Mouse (Mus musculus) neural tube, embryonic 13.5 days (tissue): ENCODE results near the gene Runx2. TPM values are rescaled to one million over a fixed set of nuclear protein-coding genes. Genes with fewer than 3 reads are reported as not detected.

Source experiments
- ATAC-seq: fragments of 200-750 bp; cut with Nextera tagmentation; 2 replicates; pipeline ENCODE4 v1.8.0; 2017; ENCODE audit warnings: low read depth, mild to moderate bottlenecking, moderate TSS enrichment, moderate library complexity
- H3K27ac ChIP-seq: fragments of 300-500 bp; sonication (generic); replicated peaks from 2 replicates; pipeline ENCODE4 v1.5.1; 2015; ENCODE audit warnings: moderate library complexity, mild to moderate bottlenecking, inconsistent platforms
- H3K27me3 ChIP-seq: fragments of 300-500 bp; sonication (generic); 2 replicates; pipeline ENCODE4 v1.6.1; 2015; ENCODE audit warnings: mild to moderate bottlenecking, inconsistent platforms
- H3K36me3 ChIP-seq: fragments of 300-500 bp; sonication (generic); 2 replicates; pipeline ENCODE4 v1.6.1; 2015; ENCODE audit warnings: mild to moderate bottlenecking, inconsistent platforms
- H3K4me1 ChIP-seq: fragments of 300-500 bp; sonication (generic); replicated peaks from 2 replicates; pipeline ENCODE4 v1.6.1; 2015; ENCODE audit warnings: inconsistent platforms
- H3K4me2 ChIP-seq: fragments of 300-500 bp; sonication (generic); 2 replicates; pipeline ENCODE4 v1.6.1; 2015; ENCODE audit warnings: inconsistent platforms, mild to moderate bottlenecking, moderate library complexity
- H3K4me3 ChIP-seq: fragments of 300-500 bp; sonication (generic); 2 replicates; pipeline ENCODE4 v1.5.1; 2015; ENCODE audit warnings: mild to moderate bottlenecking, inconsistent platforms
- H3K9ac ChIP-seq: fragments of 300-500 bp; sonication (generic); 2 replicates; pipeline ENCODE4 v1.6.1; 2015; ENCODE audit warnings: moderate library complexity, mild to moderate bottlenecking, inconsistent platforms
- H3K9me3 ChIP-seq: fragments of 300-500 bp; sonication (generic); 2 replicates; pipeline ENCODE4 v1.6.1; 2016; ENCODE audit warnings: inconsistent platforms
- WGBS: fragments of 180-500 bp; shearing (Covaris S2); methylation state at CpG from one replicate; pipeline ENCODE4 v1.1.7; 2015; 5-methylcytosine and 5-hydroxymethylcytosine counted together
- polyA plus RNA-seq: library from polyadenylated mRNA; unstranded; fragments of >200 nt; fragmentation: Nextera tagmentation; extraction: Ambion mirVana; gene quantifications from 2 replicates; pipeline ENCODE4 v1.2.1, GENCODE M21; 2015

The Runx2 gene
- polyA plus RNA-seq, 1 experiment from 2014 or later: 0.59 TPM

DNA sequence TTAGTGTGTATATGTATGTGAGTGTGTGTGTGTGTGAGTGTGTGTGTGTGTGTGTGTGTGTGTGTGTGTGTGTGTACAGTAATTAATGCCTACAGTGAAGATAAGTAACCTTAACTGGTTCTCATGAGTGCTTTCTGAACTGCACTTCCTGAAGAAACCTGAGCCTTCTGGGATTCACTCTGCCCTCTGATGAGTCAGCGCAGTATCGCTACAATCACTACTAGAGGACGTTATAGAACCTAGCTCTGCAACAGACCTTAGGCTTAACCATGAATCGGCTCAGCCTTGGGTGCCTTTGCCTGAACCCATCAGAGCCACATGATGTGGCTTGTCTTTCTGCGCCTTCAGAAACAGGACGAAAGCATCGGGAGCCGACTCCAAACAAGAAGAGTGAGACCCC lies 169.5 kb downstream of the Runx2 start:
- Histone ChIP-seq H3K27ac (no peak overlapping the region), H3K9me3 (no peaks in the 10 kb centered on the region), H3K4me2 (no peak overlapping the region), H3K36me3 (no peaks in the 10 kb centered on the region), H3K27me3 (no peaks in the 10 kb centered on the region), H3K4me3 (no peak overlapping the region), H3K4me1 (peaks cover 7% of the 10 kb centered on the region), H3K9ac (no peak overlapping the region)
- ATAC-seq: no peak
- 88% methylated on average over 8 of the region's 8 CpGs for WGBS

DNA sequence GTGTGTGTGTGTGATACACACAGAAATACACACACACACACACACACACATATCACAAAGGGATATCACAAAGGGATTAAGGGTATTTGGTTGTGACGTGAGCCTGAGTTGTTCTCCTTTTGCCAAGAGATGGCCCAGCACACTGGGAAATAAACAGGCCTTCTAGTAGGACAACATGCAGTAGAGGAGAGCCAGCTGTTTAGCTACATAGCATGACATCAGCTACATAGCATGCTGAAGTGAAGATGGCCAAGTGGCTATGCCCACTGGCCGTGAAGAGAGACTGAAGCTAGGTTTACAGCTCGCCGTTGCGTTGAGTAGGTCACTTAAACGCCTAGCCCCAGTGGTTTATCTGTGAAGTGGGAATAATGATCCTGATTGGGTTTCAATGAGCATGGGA lies 171.3 kb downstream of the Runx2 start:
- no peak for ATAC-seq
- WGBS: 95% methylated on average over 6 of the region's 6 CpGs

DNA sequence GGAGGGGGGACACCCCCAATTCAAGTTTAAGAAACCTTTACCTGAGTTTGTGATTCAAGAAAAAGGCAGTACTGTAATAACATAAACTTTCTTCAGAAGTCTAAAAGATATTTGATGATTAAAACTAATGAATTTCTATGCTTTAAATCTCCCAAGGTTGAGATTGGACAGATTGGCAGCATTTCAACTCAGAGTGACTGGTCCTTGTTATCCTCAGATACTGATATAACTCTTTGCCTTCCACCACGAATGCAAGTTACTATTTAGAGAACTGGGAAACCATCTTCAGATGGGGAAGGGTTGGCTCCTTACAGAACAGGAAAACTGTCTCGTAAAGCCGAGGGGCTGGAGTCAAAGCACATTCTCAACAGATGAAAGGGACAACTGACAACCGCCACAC lies 172.5 kb downstream of the Runx2 start:
- Histone ChIP-seq H3K4me1 (peaks cover 8% of the 10 kb centered on the region; the same call in 1 of the 2 replicates), H3K36me3 (no peaks in the 10 kb centered on the region), H3K27ac (no peak overlapping the region), H3K27me3 (no peaks in the 10 kb centered on the region), H3K4me2 (no peak overlapping the region), H3K4me3 (no peak overlapping the region), H3K9me3 (no peaks in the 10 kb centered on the region), H3K9ac (no peak overlapping the region)
- WGBS: 85% methylated on average over 4 of the region's 4 CpGs
- no peak for ATAC-seq

More for the DNA sequence above, 171.3 kb downstream of the Runx2 start:
- no peaks in the 10 kb centered on the region for H3K9me3 ChIP-seq
- no peak overlapping the region for H3K4me2 ChIP-seq
- H3K9ac ChIP-seq: no peak overlapping the region
- H3K36me3 ChIP-seq: no peaks in the 10 kb centered on the region
- no peak overlapping the region for H3K4me3 ChIP-seq
- H3K27ac ChIP-seq: no peak overlapping the region
- H3K27me3 ChIP-seq: no peaks in the 10 kb centered on the region
- H3K4me1 ChIP-seq: 0 out of 2 replicates have a peak, but pooled peaks cover 4% of the 10 kb centered on the region

DNA sequence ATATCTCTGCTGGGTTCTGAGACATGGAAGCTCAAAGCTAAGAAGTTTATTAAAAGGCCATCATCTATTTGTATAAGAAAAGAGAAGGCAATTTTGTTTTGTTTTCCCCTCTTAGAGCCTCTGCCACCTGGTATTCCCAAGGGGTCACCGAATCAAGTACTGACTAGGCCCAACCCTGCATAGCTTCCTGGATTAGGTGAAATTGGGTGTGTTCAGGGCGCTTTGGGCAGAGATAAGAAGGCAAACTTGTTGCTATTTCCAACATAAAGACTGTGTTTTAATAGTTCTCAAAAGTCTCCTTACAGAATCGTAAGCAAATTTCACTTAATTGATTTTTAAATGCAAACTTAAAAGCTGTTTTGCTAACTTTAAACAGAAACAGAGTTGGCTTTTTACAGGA lies 173.7 kb downstream of the Runx2 start:
- Histone ChIP-seq H3K27me3 (no peaks in the 10 kb centered on the region), H3K9me3 (no peaks in the 10 kb centered on the region), H3K27ac (no peak overlapping the region), H3K9ac (no peak overlapping the region), H3K4me3 (no peak overlapping the region), H3K4me2 (no peak overlapping the region), H3K4me1 (peaks cover 8% of the 10 kb centered on the region; the same call in 1 of the 2 replicates), H3K36me3 (no peaks in the 10 kb centered on the region)
- no peak for ATAC-seq
- WGBS: 89% methylated on average over 3 of the region's 3 CpGs

DNA sequence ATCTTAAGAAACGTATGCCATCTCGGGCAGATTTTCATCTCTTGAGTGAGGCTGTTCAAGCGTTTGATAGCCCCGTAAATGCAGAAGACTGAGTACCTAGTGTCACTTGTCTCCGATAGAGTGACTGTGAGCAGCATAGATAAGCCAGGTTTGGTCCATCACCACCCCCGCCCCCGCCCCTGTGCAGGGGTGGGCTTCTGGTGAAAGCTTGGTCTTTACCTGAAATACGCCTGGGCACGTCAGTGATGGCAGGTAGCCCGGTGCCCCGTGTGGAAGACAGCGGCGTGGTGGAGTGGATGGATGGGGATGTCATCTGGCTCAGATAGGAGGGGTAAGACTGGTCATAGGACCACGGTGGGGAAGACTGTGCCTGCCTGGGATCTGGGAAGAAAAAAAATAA lies 175.2 kb downstream of the Runx2 start:
- H3K4me1 ChIP-seq: peaks cover 8% of the 10 kb centered on the region; the same call in 1 of the 2 replicates
- no peak for ATAC-seq
- H3K4me3 ChIP-seq: no peak overlapping the region
- H3K9me3 ChIP-seq: no peaks in the 10 kb centered on the region
- no peak overlapping the region for H3K4me2 ChIP-seq
- no peaks in the 10 kb centered on the region for H3K36me3 ChIP-seq
- H3K9ac ChIP-seq: no peak overlapping the region
- no peaks in the 10 kb centered on the region for H3K27me3 ChIP-seq
- no peak overlapping the region for H3K27ac ChIP-seq
- WGBS: 92% methylated on average over 14 of the region's 14 CpGs

DNA sequence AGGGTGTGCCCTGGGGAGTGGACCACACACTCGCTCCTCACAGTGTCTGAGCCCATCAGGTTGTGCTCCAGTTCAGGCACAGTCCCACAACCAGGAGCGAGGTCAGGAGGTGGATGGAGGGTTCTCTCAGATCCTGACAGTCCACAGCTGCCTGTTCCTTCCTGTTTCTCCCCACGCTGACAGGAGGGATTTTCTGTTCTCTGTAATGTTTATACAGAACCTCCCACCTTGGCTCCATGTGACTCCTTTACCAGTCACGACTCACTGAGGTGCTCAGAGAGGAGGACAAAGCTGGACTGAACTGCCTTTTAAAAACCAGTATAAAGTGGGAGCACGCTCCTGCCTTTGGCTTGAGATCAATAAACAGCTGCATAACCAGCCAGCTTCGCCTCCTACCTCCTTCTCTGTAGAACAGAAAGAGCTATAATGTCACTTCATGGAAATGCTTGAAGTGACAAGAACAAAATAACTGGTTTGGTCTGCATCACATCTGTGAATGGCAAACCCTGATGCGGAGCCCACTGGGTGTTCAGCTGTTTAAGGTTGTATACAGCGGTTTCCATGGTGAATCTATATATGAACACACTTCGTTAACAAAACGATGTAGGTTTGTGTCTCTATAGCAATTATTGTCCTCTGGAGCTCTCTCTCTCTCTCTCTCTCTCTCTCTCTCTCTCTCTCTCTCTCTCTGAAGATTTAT lies 177.3 kb downstream of the Runx2 start:
- Histone ChIP-seq H3K4me2 (no peak overlapping the region), H3K4me3 (no peak overlapping the region), H3K9me3 (no peaks in the 10 kb centered on the region), H3K9ac (no peak overlapping the region), H3K36me3 (no peaks in the 10 kb centered on the region), H3K27me3 (no peaks in the 10 kb centered on the region), H3K27ac (no peak overlapping the region), H3K4me1 (peaks cover 8% of the 10 kb centered on the region; the same call in 1 of the 2 replicates)
- no peak for ATAC-seq
- 77% methylated on average over 10 of the region's 10 CpGs for WGBS

DNA sequence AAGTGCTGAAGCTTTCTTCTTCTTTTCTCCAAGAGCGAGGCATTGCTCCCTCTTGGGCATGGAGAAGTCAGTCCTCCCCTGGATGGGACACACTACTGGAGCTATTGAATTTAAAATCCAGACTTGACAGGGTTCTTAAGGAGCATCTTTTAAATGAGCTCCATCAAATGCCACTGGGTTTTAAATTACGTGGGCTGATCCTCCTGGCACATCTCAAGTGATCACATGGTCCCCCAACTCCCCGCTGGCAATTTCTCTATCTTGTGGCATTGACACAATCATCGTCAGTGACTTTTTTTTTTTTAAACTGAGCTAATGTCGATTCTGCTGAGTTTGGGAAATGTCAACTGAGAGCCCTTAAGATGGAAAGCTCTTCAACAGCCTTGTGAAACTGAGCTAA lies 180.1 kb downstream of the Runx2 start:
- H3K36me3 ChIP-seq: no peaks in the 10 kb centered on the region
- 62% methylated on average over 5 of the region's 5 CpGs for WGBS
- no peaks in the 10 kb centered on the region for H3K9me3 ChIP-seq
- H3K4me2 ChIP-seq: no peak overlapping the region
- H3K4me3 ChIP-seq: no peak overlapping the region
- no peak overlapping the region for H3K9ac ChIP-seq
- ATAC-seq: no peak
- peaks cover 8% of the 10 kb centered on the region; the same call in 1 of the 2 replicates for H3K4me1 ChIP-seq
- H3K27ac ChIP-seq: no peak overlapping the region
- no peaks in the 10 kb centered on the region for H3K27me3 ChIP-seq

DNA sequence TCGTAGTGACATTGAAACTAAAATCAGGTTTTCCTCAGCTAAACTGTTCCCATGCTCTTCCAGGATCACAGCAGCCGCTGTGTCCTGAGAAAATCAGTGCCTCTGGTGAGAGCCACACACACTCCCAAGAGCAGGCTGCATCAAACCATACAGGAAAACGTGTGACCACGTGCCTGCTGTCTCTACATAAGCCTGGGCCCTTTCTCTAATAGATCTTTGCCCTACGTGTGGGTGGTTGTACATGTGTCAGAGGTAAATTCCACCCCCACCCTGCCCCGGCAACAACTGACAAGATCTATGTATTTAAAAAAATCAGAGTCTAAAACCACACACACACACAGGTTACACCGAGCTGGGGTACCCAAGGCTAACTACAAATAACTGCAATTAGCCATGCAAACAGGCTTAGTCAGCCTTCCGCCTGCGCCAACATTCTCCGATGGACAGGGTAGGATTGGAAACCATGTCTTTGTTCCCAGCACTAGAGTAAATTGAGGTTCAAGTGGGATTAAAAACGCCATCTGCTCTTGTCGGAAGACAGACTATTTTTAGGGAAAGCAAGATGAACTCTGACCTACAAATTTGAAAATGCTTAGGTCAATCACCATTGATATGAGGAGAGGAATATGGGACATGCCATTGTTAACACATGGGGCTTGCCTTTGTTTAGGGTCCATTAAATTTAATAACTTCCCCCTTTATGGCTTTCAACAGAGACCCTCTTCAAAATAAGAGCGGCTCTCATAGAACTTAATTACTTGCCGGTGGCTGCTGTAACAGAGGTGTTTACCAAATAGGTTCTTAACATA lies 180.8 kb downstream of the Runx2 start:
- no peak for ATAC-seq
- Histone ChIP-seq H3K36me3 (no peaks in the 10 kb centered on the region), H3K27ac (no peak overlapping the region), H3K9ac (no peak overlapping the region), H3K9me3 (no peaks in the 10 kb centered on the region), H3K4me3 (no peak overlapping the region), H3K4me1 (peaks cover 8% of the 10 kb centered on the region; the same call in 1 of the 2 replicates), H3K4me2 (no peak overlapping the region), H3K27me3 (no peaks in the 10 kb centered on the region)
- WGBS: 62% methylated on average over 14 of the region's 14 CpGs

DNA sequence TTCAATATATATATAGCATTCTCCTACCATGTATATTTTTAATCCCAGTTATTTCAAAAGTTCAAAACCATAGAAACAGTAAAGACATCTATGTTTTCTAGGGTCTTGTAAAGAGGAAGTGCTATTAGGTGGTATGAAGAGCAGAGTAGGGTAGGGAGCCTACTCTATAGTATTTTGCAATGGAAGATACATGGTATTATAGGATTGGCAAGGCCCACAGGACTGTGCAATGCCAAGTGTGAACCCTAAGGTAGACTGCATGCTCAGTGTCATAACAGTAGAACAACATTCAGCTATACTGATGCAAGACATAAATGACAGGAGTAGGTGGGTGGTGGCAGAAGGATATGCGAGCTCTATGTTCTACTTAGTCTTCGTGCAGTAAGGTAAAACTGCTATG lies 181.7 kb downstream of the Runx2 start:
- peaks cover 4% of the 10 kb centered on the region; the same call in 1 of the 2 replicates for H3K4me1 ChIP-seq
- no peak overlapping the region for H3K27ac ChIP-seq
- no peaks in the 10 kb centered on the region for H3K27me3 ChIP-seq
- H3K9ac ChIP-seq: no peak overlapping the region
- ATAC-seq: no peak
- no peak overlapping the region for H3K4me3 ChIP-seq
- no peaks in the 10 kb centered on the region for H3K36me3 ChIP-seq
- no peak overlapping the region for H3K4me2 ChIP-seq
- 97% methylated on average over 2 of the region's 2 CpGs for WGBS
- H3K9me3 ChIP-seq: no peaks in the 10 kb centered on the region

DNA sequence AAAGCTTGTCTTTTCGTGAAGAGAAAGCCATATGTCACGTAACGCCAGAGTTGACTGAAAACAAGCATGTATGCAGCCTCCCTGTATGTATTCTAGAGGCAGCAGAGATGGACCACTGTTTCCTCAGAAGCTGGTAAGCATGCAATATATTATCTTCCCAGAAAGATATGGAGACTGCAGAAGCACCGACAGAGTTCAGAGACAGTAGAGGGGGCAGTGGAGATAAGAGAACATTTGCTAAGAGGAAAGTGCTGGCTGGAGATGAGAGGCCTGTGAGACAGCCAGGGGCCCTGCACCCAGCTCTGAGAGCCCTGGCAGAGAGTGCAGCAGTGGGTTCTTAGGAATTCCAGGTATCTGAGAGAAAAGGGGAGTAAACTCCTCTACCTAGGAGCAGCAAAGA lies 182.3 kb downstream of the Runx2 start:
- Histone ChIP-seq H3K36me3 (no peaks in the 10 kb centered on the region), H3K27me3 (no peaks in the 10 kb centered on the region), H3K9me3 (no peaks in the 10 kb centered on the region), H3K4me1 (peaks cover 2% of the 10 kb centered on the region; the same call in 1 of the 2 replicates), H3K4me3 (no peak overlapping the region), H3K27ac (no peak overlapping the region), H3K9ac (no peak overlapping the region), H3K4me2 (no peak overlapping the region)
- ATAC-seq: no peak
- WGBS: 85% methylated on average over 4 of the region's 4 CpGs

DNA sequence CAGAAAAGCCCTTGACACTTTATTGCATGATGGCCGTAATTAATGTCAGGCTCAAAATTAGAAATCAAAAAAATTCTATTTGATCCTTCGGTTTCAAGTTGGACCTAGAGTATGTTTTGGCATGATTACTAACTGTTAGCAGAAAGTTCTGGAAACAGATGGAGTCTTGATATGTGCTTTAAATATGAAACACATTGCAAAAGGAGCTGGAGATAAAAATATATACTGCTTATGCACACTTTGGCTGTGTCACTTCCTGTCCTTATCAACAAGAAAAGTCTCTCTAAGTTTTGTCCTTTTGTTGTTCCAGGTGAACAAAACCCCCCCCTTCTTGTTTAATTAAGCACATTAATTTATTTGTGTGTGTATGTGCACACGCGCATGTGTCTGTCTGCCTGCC lies 183.0 kb downstream of the Runx2 start:
- WGBS: 90% methylated on average over 4 of the region's 4 CpGs
- no peak for ATAC-seq
- no peak overlapping the region for H3K4me3 ChIP-seq
- H3K9me3 ChIP-seq: no peaks in the 10 kb centered on the region
- no peak overlapping the region for H3K4me2 ChIP-seq
- no peaks in the 10 kb centered on the region for H3K36me3 ChIP-seq
- H3K27me3 ChIP-seq: no peaks in the 10 kb centered on the region
- no peak overlapping the region for H3K9ac ChIP-seq
- no peak overlapping the region for H3K27ac ChIP-seq
- no peaks in the 10 kb centered on the region for H3K4me1 ChIP-seq

DNA sequence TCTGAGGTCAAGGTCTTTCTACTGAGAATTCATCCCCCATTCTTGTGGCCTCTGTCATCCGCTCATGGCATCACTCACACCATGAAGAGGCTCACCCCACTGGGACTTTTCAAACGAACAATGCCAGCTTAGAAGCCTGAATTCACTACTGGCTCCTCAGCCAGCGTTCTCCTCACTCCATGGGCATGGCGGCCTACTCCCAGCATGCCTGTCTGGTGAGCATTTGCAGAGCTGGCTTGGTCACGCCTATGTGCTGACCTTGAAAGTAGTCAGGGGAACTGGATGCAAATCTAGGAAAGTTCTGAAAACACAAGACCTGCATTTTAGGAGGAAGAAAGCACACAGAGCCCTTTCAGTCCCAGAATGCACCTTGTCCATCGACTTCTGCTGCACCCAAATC lies 187.3 kb downstream of the Runx2 start:
- H3K4me3 ChIP-seq: no peak overlapping the region
- no peaks in the 10 kb centered on the region for H3K4me1 ChIP-seq
- ATAC-seq: no peak
- 85% methylated on average over 6 of the region's 6 CpGs for WGBS
- no peaks in the 10 kb centered on the region for H3K36me3 ChIP-seq
- no peaks in the 10 kb centered on the region for H3K9me3 ChIP-seq
- no peak overlapping the region for H3K4me2 ChIP-seq
- no peak overlapping the region for H3K9ac ChIP-seq
- no peaks in the 10 kb centered on the region for H3K27me3 ChIP-seq
- H3K27ac ChIP-seq: no peak overlapping the region
